25 mouse cellular contexts compared by ENCODE assay signal in the genomic region with DNA sequence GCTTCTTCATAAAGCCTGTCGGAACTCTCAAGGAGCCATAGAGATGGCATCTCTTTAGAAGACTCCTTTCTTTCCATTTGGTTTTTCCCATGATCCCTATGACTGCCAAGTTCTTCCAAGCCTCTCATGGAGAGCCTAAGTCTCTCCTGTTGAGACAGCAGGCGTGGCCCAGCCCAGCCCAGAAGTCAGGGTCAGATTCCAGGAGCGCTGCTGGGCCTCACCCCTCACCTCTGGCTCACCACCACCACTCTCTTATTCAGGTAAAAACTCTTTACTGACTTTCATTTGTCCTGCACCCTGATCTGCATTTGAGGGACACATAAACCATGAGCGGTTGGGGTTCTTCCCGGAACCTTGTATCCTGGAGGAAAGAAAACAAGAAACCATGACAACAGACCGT.
"Had no signal": no experiment of that assay in that cellular context is flagged by ENCODE, and none has a peak within 500 bp of the region (broad histone marks: within the 10 kb centered on the region; RNA-seq: fewer than 3 reads in every experiment).

No protein-coding gene starts in this region.

- H3K9me3 ChIP-seq: hindbrain, embryonic 10.5 days; hindbrain, embryonic 12.5 days; intestine, embryonic 15.5 days; limb, embryonic 13.5 days; limb, embryonic 15.5 days; liver, embryonic 12.5 days had no signal

- H3K9ac ChIP-seq: hindbrain, embryonic 12.5 days; intestine, embryonic 15.5 days; limb, embryonic 13.5 days; limb, embryonic 15.5 days; liver, embryonic 12.5 days; liver, embryonic 14.5 days had no signal

- H3K27ac ChIP-seq: gastrocnemius, adult 2 months; heart, adult 2 months; hindbrain, embryonic 10.5 days; hindbrain, embryonic 12.5 days; intestine, embryonic 15.5 days; layer of hippocampus, adult 2 months; limb, embryonic 13.5 days; limb, embryonic 15.5 days; liver, embryonic 12.5 days; liver, embryonic 14.5 days had no signal

- H3K4me3 ChIP-seq: gastrocnemius, adult 2 months; heart, adult 2 months; hindbrain, embryonic 10.5 days; hindbrain, embryonic 12.5 days; intestine, embryonic 15.5 days; layer of hippocampus, adult 2 months; limb, embryonic 13.5 days; limb, embryonic 15.5 days; liver, embryonic 12.5 days had no signal

- H3K27me3 ChIP-seq: hindbrain, embryonic 12.5 days; intestine, embryonic 15.5 days; limb, embryonic 13.5 days; limb, embryonic 15.5 days; liver, embryonic 12.5 days had no signal

- H3K4me2 ChIP-seq: heart, embryonic 11.5 days; hindbrain, embryonic 12.5 days; intestine, embryonic 15.5 days; limb, embryonic 13.5 days; limb, embryonic 15.5 days; liver, embryonic 12.5 days had no signal

- DNase-seq: gastrocnemius, adult 2 months; gastrocnemius, postnatal 10 days; gastrocnemius, postnatal 25 days; heart, adult 2 months; heart, postnatal 10 days; heart, postnatal 4 days; kidney, adult 18-20 months; kidney, adult 8-10 months; kidney, postnatal 10 days; kidney, postnatal 25 days; kidney, postnatal 4 days; layer of hippocampus, postnatal 36 days; left cerebral cortex, postnatal 4 days had no signal

- ATAC-seq: hindbrain, embryonic 16.5 days; inflammation-experienced regulatory T-cells, adult 6 months; intestine, embryonic 15.5 days; intestine, postnatal 0 days; liver, embryonic 12.5 days had no signal
